Mouse (Mus musculus) large intestine, adult 2 months (tissue): ENCODE measurements around the gene 5730596B20Rik. TPM values are rescaled to one million over a fixed set of nuclear protein-coding genes. Genes with fewer than 3 reads are reported as not detected.

ENCODE experiments used
- DNase-seq: peaks from one replicate; pipeline ENCODE4 v3.0.0-alpha.2; 2012; ENCODE audit warnings: low read depth, low spot score
- WGBS: fragments of 180-500 bp; shearing (Covaris S2); methylation state at CpG from one replicate; pipeline ENCODE4 v1.1.7; 2018; 5-methylcytosine and 5-hydroxymethylcytosine counted together
- polyA plus RNA-seq: library from polyadenylated mRNA; depleted of rRNA; stranded (reverse); fragments of >200 nt; gene quantifications from 2 replicates; pipeline ENCODE4 v1.2.3, GENCODE M21; 2012

5730596B20Rik gene
- polyA plus RNA-seq, 1 experiment = 0.02 TPM

- no peak for DNase-seq
- 28% methylated on average over 32 of the region's 32 CpGs for WGBS
Observed at GRCm38 (mm10) chr6:52220003-52220864, 42.9 kb downstream of the 5730596B20Rik start.

GRCm38 (mm10) chr6:52220865-52221310 is 43.6 kb downstream of the 5730596B20Rik start:
- WGBS = 13% methylated on average over 12 of the region's 12 CpGs
- no peak for DNase-seq

- DNase-seq = peak; percentile 86
- 1% methylated on average over 46 of the region's 46 CpGs for WGBS
Observed at GRCm38 (mm10) chr6:52221337-52221992, 44.2 kb downstream of the 5730596B20Rik start, which contains the start of gene Hoxa7. Hoxa7 (minus strand) TSS chr6:52221854.

- DNase-seq = no peak
- 6% methylated on average over 21 of the region's 21 CpGs for WGBS
Observed at GRCm38 (mm10) chr6:52221993-52222685, 44.8 kb downstream of the 5730596B20Rik start.

DNA sequence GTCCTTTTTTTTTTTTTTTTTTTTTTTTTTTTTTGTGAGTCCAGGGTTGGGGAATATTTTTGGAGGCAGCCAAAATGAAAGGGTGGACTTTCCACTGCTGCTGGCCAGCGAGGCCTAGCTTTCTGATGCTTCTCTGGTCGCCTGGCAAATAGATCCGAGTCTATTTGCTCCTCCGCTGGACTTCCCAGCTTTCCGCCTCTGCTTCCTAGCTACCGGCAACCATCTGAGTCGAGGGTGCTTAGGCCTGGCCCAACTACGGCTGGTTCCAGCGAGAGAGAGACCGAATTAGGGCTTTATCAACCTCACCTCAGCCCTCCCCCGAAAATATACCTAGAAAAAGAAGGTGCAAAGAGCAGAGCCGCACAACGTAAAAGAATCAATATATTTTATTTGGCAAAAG is 45.4 kb downstream of the 5730596B20Rik start:
- 23% methylated on average over 13 of the region's 13 CpGs for WGBS
- DNase-seq = no peak

DNA sequence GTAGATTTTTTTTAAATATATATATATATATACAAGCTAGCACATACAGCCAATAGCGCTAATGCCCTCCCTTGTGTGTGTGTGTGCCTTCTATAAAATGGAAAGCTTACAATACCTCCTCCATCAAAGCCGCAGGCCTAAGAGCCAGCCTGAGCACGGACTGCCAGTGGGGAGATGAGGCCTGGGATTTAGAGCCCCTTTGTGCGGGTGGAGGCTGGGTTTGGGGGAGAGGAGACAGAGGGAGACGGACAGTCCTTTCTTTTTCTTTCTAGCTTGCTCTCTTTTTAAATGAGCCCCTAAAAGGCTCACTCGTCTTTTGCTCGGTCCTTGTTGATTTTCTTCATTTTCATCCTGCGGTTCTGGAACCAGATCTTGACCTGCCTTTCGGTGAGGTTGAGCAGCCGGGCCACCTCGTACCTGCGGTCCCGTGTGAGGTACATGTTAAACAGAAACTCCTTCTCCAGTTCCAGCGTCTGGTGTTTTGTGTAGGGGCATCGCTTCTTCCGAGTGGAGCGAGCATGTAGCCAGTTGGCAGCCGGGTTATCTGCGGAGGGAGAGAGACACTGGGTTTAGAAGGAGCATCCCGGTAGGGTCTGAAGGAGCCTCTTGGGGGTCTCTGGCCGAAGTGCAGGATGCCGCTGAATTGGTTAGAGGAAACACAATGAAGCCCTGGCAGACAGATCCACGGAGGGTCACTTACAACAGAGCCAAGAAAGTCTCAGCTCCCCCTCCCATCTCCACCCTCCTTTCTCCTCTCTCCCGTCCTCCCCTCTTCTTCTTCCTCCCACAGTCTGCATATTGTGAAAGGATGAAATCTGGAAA is 46.9 kb downstream of the 5730596B20Rik start:
- no peak for DNase-seq
- WGBS = 13% methylated on average over 24 of the region's 24 CpGs

DNA sequence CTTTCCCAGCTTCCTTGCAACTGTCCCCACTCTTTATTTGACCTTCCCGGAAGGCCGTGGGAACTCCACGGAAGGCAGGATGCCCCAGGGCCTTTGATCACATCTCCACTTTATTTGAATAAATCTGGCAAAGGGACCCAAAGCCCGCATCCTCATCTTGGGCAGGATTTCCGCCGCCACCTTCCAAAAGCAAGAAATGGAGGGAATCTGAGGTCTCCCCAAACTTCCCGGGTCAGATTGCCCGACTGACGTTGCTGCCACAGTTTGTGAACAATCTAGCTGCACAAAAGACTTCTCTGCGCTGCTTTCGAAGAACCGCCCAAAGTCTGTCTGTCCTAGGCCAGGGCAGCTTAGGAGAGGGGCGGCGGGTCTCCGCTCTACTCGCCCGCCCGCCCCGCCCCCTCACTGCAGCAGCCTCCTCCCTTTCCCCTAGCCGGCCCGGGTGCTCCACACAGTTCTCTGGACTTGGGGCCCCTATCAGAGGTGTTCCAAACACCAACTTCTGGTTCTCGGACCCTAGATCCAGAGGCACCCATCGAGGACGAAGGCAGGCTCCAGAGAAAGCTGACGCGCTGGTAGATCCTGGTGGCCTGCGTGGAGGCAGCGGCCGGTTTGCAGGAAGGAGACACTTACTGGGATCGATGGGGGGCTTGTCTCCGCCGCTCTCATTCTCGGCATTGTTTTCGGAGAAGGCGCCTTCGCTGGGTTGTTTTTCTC is 47.8 kb downstream of the 5730596B20Rik start:
- WGBS = 7% methylated on average over 36 of the region's 36 CpGs
- no peak for DNase-seq

DNA sequence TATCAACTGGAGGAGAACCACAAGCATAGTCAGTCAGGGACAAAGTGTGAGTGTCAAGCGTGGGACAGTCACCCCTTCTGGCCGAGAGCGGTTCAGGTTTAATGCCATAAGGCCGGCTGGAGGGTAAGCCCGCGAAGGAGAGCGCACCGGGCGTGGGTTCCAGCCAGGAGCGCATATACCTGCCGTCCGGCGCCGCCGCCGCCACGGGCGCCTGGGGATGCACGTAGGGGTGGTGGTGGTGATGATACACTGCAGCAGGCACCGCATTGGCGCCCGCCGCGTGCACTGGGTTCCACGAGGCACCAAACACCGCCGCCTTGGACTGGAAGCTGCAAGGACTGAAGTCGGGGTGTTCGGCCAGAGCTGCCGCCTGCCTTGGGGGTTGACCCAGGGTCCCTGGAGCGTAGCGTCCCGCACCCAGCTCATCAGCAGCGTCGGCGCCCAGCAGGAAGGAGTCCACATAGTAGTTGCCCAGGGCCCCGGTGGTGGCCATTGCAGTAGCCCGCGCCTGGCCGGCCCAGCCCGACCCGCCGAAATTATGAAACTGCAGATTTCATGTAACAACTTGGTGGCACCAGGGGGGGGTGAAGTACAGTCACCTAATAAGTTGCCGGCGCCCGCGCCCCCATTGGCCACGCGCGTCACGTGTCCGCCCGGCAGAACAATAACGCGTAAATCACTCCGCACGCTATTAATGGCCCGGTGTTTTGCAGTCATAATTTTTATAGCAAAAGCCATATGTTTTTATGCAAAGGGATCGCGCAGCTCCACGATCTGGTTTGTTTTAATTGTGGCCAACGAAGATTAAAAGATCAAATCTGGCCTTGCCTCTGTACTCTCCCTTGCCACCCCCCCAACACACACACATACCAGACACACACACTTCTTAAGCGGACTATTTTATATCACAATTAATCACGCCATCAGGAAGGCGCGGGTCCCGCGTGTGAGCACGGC is 48.6 kb downstream of the 5730596B20Rik start:
- DNase-seq = no peak
- WGBS = 2% methylated on average over 69 of the region's 69 CpGs

GRCm38 (mm10) chr6:52226569-52227257 is 49.4 kb downstream of the 5730596B20Rik start:
- 7% methylated on average over 26 of the region's 26 CpGs for WGBS
- DNase-seq = no peak

GRCm38 (mm10) chr6:52227470-52228222 is 50.3 kb downstream of the 5730596B20Rik start:
- DNase-seq = no peak
- WGBS = 14% methylated on average over 11 of the region's 11 CpGs

DNA sequence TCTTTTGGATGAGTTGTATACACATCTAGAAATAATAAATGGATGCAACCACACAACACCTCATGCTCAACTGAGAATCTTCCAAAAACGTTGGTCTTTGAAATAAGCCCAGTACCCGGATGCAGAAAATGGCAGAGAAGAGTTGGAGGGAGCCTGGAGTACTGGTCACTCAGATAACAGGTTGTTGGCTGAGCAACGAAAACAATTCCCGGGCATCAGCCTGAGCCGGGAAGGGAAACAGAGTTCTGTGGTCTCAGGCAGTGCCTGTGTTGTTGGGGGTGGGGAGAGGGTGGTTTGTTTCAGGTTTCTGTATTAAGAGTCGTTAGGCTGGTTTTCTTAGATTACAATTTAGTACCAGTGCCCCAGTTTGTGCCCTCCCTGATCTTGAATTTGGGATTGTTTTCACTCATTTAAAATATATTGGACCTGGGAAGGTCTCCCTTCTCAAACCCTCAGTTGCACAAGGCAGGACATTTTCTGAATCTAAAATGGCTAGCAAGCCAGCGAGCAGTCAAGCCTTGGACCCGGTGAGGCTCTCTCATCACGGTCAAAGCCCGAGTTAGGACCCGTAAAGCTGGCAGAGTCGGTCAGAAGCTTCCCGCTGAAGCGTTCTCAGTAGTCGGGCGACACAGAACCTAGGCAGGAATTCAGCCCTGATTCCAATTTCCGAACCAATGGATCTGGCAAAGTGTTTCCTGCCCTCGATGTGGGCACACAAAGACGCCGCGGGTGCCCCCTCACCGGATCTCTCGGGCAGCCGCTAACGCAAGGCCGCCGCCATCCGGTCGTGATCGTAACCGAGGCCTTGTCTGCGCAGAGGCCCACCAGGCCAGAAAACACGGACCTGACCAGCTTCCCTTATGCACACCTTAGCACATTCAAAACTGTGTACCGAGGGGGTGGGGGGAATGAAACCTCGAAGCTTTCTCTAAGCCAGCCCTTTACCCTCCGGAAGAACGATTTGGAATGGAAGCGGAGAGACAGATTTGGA is 51.5 kb downstream of the 5730596B20Rik start:
- no peak for DNase-seq
- WGBS = 2% methylated on average over 38 of the region's 38 CpGs

- no peak for DNase-seq
Observed at GRCm38 (mm10) chr6:52229558-52230416, 52.5 kb downstream of the 5730596B20Rik start.

More at GRCm38 (mm10) chr6:52229558-52230416, 52.5 kb downstream of the 5730596B20Rik start:
- WGBS = 4% methylated on average over 44 of the region's 44 CpGs
